Mouse (Mus musculus) embryo, embryonic 11 days (tissue): ENCODE measurements around the gene Wdr62.
"Not testable (repeated sequence)": the region's sequence is repeated elsewhere in the genome, so short reads cannot be mapped to it uniquely, and the experiment has no call there.

Experiments
- DNase-seq: peaks from one replicate; pipeline ENCODE4 v3.0.0-alpha.2; 2015

Wdr62 gene

GRCm38 (mm10) chr7:30202895-30203690 is 77.1 kb downstream of the Wdr62 start:
- no peak for DNase-seq

- not testable (repeated sequence) for DNase-seq
These were observed 79.6 kb downstream of the Wdr62 start for GRCm38 (mm10) chr7:30200661-30201060.

DNA sequence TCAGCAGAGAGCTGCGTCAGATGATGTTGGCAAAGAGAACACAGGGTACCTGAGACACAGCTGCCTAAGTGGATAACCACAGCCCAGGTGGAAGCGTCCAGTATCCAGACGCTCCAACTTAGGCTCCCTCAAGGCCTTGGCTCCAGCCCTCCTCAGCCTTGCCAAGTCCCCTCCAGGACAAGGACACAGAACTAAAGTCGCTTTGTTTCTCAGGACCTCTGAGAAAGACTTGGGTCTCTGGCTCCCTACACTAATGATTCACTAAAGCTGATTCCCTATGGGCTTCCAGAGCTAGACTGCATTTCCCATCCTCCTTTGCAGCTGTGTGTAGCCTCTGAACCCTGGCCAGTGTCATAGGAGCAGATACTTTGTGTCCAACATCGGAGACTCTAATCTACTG is 80.0 kb downstream of the Wdr62 start:
- DNase-seq: no peak

DNA sequence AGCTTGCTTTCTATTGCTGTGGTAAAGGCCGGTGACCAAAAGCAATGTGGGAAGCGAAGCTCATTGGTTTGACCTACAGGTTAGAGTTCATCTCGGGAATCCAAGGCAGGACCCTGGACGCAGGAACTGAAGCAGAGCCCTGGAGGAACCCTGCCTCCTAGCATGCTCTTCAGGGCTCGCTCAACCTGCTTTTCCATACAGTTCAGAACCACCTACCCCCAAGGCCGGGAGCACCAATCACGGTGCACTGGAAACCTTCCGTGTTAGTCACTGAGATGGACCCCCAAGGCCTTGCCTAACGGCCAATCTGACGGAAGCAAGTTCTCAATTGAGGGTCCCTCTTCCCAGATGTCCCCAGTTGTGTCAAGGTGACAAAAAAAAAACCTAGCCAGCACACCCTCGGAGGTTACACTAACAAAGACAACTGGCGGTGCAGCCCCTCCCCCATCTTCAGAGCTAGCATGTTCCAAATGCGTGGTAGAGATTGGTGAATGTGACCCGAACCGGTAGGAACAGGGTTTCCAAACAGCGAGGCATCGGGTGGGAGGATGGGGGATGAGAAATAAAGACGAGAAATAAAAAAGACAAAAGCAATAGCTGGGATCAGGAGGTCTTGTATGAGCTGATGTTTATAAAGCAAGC is 80.6 kb downstream of the Wdr62 start:
- DNase-seq: no peak

- peak; percentile 89 for DNase-seq
These were observed 81.7 kb downstream of the Wdr62 start, which contains the start of gene Capns1 for GRCm38 (mm10) chr7:30198481-30198971. Gene Capns1, minus strand, starts transcription at chr7:30198811.

DNA sequence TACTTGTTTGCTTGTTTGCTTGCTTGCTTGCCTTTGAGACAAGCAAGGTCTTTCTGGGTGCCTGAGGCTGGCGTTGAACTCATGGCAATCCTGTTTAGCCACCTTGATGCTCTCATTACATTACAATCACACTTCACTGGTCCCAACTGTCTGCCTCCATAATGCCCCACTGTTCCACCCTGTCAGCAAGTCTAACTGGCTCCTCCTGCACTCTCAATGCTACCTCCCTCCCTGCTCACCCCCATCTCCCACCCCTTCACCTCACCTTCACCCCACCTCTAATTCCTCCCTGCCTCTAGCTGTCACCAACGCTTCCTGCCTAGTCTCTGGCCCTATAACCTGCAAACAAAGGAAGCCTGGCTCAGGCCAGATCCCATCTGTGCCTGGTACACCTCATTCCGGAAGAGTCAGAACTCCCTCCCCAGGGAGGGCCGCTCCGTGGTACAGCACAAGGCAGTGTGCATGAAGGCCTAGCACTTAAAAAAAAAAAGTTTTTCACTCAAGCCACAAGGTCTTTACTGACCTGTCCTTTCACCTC is 82.6 kb downstream of the Wdr62 start:
- DNase-seq: no peak

GRCm38 (mm10) chr7:30196171-30196570 is 84.0 kb downstream of the Wdr62 start:
- no peak for DNase-seq

DNA sequence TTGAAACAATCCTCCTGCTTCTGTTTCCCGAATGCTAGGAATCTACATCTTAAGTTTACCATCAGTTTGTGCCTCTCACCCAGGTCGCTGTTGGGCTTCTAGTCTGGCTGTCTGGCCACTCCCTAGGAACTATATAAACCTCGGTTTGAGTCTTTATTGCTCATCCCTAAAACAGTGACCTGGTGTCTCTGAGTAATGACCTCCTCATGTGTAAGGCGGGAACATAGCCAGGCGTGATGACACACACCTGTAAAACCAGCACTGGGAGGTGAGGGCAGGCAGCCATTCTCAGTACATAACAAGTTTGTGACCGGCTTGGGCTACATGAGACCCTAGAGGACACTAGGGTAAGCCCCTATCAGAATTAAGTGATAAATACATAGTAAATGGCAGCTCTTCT is 84.8 kb downstream of the Wdr62 start:
- DNase-seq: no peak

- DNase-seq: peak; percentile 97
These were observed 85.3 kb downstream of the Wdr62 start for GRCm38 (mm10) chr7:30194884-30195283.

GRCm38 (mm10) chr7:30194101-30194831 is 86.0 kb downstream of the Wdr62 start:
- DNase-seq: peak; percentile 39

DNA sequence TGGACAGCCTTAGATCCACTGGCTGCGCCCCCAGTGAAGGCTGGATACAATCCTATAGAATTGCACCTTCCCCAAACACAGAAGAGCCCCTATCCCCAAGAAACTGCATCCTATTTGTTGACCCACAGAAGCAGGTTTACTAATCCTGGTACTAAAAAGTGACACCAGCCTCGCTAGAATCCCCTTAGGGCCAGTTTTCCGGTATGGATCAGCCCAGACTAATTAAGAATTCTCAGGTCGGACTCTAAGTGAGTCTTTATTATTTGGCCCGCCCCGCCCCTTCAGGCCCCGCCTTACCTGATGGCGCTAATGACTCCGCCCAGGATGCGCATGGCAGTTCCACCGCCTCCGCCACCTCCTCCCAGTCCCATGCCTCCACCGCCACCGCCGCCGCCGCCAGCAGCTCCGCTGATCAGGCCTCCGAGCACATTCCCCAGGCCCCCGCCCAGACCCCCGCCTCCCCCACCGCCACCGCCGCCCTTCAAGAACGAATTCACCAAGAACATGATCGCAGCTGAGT is 86.6 kb downstream of the Wdr62 start:
- DNase-seq: peak; percentile 86

GRCm38 (mm10) chr7:30193013-30193412 is 87.2 kb downstream of the Wdr62 start:
- DNase-seq: peak; percentile 40

DNA sequence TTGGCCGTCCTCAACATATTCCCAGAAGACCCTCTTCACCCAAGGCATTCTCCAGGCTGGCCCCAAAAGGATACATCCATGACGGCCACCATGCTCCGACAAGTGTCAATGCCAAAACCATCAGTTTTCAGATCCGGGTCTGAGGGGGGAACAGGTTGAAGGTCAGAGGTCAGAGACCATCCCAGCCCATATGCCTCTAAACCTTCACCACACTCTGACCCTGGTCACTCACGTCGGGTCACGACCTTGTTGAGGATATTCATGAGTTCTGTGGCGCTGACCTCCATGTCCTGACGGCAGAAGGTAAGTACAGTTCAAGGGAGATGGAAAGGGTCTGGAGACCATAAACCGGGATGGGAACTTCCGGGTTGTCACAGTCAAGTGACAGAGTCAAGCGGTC is 88.1 kb downstream of the Wdr62 start:
- DNase-seq: no peak
